Mouse (Mus musculus) midbrain, embryonic 12.5 days (tissue): ENCODE results near the gene Taco1. TPM values are rescaled to one million over a fixed set of nuclear protein-coding genes. Genes with fewer than 3 reads are reported as not detected.

Experiments
- ATAC-seq: fragments of 200-750 bp; cut with Nextera tagmentation; 2 replicates; pipeline ENCODE4 v1.8.0; 2017; ENCODE audit warnings: low read depth, moderate TSS enrichment, moderate library complexity; ENCODE audit not compliant: low FRiP score
- H3K27ac ChIP-seq: fragments of 300-500 bp; sonication (generic); replicated peaks from 2 replicates; pipeline ENCODE4 v1.5.1; 2016; ENCODE audit warnings: mild to moderate bottlenecking
- H3K27me3 ChIP-seq: fragments of 300-500 bp; sonication (generic); 2 replicates; pipeline ENCODE4 v1.6.1; 2016; ENCODE audit warnings: mild to moderate bottlenecking
- H3K36me3 ChIP-seq: fragments of 300-500 bp; sonication (generic); 2 replicates; pipeline ENCODE4 v1.6.1; 2016
- H3K4me1 ChIP-seq: fragments of 300-500 bp; sonication (generic); 2 replicates; pipeline ENCODE4 v1.6.1; 2016
- H3K4me2 ChIP-seq: fragments of 300-500 bp; sonication (generic); replicated peaks from 2 replicates; pipeline ENCODE4 v1.6.1; 2016; ENCODE audit warnings: mild to moderate bottlenecking, moderate library complexity
- H3K4me3 ChIP-seq: fragments of 300-500 bp; sonication (generic); 2 replicates; pipeline ENCODE4 v1.5.1; 2016; ENCODE audit warnings: mild to moderate bottlenecking
- H3K9ac ChIP-seq: fragments of 300-500 bp; sonication (generic); replicated peaks from 2 replicates; pipeline ENCODE4 v1.6.1; 2016; ENCODE audit warnings: mild to moderate bottlenecking, moderate library complexity
- H3K9me3 ChIP-seq: fragments of 300-500 bp; sonication (generic); 2 replicates; pipeline ENCODE4 v1.6.1; 2016; ENCODE audit warnings: mild to moderate bottlenecking
- WGBS: fragments of 180-500 bp; shearing (Covaris S2); methylation state at CpG from one replicate; pipeline ENCODE4 v1.1.7; 2016; 5-methylcytosine and 5-hydroxymethylcytosine counted together
- polyA plus RNA-seq: library from polyadenylated mRNA; unstranded; fragments of >200 nt; fragmentation: Nextera tagmentation; extraction: Ambion mirVana; gene quantifications from 2 replicates; pipeline ENCODE4 v1.2.1, GENCODE M21; 2016

Taco1 gene
- polyA plus RNA-seq, 1 experiment from 2014 or later, result 10.4 TPM

DNA sequence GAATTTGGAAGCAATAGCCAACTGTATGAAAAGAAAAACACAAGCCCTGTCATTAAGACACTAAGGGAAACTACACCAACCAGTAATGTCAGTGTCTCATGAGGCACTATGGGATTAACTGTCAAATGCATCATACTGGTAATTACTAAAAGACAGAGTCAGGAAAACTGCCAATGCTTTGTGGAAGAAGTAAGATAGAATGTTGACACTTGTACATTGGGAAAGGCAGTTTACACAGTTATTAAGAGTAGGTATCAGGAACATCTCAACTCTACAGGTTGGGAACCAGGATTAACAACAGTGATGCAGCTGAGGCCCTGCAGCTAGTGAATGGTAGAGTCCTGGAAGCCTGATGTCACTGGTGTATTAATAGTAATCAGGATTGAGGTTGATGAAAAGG is 21.5 kb upstream of the Taco1 start:
- Histone ChIP-seq H3K9me3 (no peaks in the 10 kb centered on the region), H3K4me1 (no peaks in the 10 kb centered on the region), H3K4me3 (no peak overlapping the region), H3K4me2 (no peak overlapping the region), H3K9ac (no peak overlapping the region), H3K36me3 (peaks cover 25% of the 10 kb centered on the region), H3K27ac (no peak overlapping the region), H3K27me3 (no peaks in the 10 kb centered on the region)
- ATAC-seq, result no peak

DNA sequence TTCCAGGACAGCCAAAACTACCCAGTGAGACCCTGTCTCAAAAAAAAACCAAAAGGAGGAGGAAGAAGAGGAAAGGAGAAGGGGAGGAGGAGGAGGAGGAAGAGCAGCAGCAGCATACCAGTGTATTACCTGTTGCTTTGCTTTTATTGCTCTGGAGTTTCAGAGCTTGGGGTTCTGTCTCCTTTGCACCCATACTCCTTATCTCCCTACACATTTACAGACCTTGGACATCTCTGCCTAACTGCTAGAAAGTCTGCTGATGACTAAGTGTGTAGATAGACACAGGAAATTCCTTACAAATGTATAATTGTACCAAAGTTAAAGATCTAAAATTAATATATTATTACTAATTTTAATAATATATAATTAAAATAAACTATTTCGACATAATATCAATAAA is 20.6 kb upstream of the Taco1 start:
- no peaks in the 10 kb centered on the region for H3K4me1 ChIP-seq
- no peak for ATAC-seq
- H3K9me3 ChIP-seq, result no peaks in the 10 kb centered on the region
- H3K4me3 ChIP-seq, result no peak overlapping the region
- H3K4me2 ChIP-seq, result no peak overlapping the region
- H3K36me3 ChIP-seq, result peaks cover 30% of the 10 kb centered on the region
- H3K27me3 ChIP-seq, result no peaks in the 10 kb centered on the region
- no peak overlapping the region for H3K27ac ChIP-seq
- H3K9ac ChIP-seq, result no peak overlapping the region
- WGBS, result 94% methylated on average over 1 of the region's 1 CpGs

DNA sequence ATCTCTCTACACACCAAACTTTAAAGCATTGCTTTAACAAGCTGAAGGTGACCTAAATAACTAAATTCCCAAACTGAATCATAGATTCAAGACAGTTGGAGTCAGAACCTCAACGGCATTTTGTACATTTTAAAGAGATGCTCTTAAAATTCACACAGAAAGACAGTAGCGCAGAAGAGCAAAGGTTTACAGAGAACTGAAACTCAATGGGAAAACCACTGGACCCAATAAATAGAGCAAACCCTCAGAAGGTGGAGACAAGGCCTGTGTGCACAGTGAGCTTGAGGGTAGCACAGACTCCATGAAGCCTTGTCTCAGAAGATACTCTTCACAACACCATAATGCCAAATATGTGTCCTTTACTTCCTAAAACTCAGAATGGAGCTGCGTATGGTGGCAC is 20.1 kb upstream of the Taco1 start:
- no peak overlapping the region for H3K9ac ChIP-seq
- WGBS, result 92% methylated on average over 3 of the region's 3 CpGs
- H3K36me3 ChIP-seq, result peaks cover 34% of the 10 kb centered on the region
- ATAC-seq, result no peak
- H3K27ac ChIP-seq, result no peak overlapping the region
- H3K4me1 ChIP-seq, result no peaks in the 10 kb centered on the region
- no peaks in the 10 kb centered on the region for H3K9me3 ChIP-seq
- no peaks in the 10 kb centered on the region for H3K27me3 ChIP-seq
- H3K4me3 ChIP-seq, result no peak overlapping the region
- H3K4me2 ChIP-seq, result no peak overlapping the region

DNA sequence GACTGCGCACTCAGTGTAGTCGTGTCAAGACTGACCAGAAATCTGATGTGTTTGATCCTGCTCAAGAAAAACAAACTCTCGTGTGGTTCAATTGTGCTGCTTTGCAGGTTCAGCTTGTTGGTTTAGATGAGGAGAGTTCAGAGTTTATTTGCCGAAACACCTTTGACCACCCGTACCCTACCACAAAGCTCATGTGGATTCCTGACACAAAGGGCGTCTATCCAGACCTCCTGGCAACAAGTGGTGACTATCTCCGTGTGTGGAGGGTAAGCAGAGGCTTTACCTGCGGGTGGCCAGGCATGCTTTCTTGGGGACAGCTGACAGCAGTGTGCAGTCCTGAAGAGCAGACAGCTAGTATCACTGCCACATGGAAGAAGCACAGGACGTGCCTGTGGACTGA is 19.3 kb upstream of the Taco1 start:
- 88% methylated on average over 9 of the region's 9 CpGs for WGBS
- no peaks in the 10 kb centered on the region for H3K27me3 ChIP-seq
- H3K36me3 ChIP-seq, result peaks cover 42% of the 10 kb centered on the region
- H3K4me3 ChIP-seq, result no peak overlapping the region
- no peak overlapping the region for H3K9ac ChIP-seq
- no peaks in the 10 kb centered on the region for H3K9me3 ChIP-seq
- no peak for ATAC-seq
- no peaks in the 10 kb centered on the region for H3K4me1 ChIP-seq
- H3K4me2 ChIP-seq, result no peak overlapping the region
- H3K27ac ChIP-seq, result no peak overlapping the region

DNA sequence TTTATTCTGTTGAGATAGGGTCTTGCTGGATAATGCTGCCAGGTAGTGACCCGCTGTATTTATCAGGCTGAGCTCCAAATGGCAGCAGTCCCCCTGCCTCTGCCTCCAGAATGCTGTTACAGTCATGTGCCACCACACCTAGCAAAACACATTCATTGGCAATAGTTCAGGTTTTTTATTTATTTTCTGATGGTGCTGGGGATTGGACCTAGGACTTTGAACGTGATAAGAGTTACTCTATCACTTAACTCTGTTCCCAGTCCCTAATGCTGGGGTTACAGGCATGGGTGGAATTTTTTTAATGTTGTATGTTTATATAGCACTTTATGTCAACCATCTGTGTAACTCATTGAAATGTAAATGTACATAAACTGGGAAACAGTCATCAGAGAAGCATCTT is 11.9 kb upstream of the Taco1 start:
- WGBS, result 99% methylated on average over 2 of the region's 2 CpGs
- no peak for ATAC-seq
- Histone ChIP-seq H3K9me3 (no peaks in the 10 kb centered on the region), H3K27ac (no peak overlapping the region), H3K27me3 (no peaks in the 10 kb centered on the region), H3K4me1 (no peaks in the 10 kb centered on the region), H3K4me2 (no peak overlapping the region), H3K9ac (no peak overlapping the region), H3K4me3 (no peak overlapping the region), H3K36me3 (peaks cover 92% of the 10 kb centered on the region)

DNA sequence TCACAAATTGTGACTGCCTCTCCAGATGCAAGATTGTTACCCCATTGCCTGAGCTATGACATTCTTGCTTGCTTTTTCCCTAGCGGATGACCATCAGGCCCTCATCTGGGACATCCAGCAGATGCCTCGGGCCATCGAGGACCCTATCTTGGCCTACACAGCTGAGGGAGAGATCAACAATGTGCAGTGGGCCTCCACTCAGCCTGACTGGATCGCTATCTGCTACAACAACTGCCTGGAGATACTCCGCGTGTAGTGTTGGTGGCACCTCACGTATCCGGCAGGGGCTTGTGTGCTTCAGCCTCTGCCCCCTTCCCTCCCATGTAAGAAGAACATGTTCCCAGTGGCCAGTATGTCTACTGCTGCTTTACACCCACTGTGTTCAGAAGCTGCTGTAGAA is 11.3 kb upstream of the Taco1 start:
- H3K4me3 ChIP-seq, result no peak overlapping the region
- no peaks in the 10 kb centered on the region for H3K9me3 ChIP-seq
- no peaks in the 10 kb centered on the region for H3K27me3 ChIP-seq
- H3K27ac ChIP-seq, result no peak overlapping the region
- no peak overlapping the region for H3K9ac ChIP-seq
- no peak for ATAC-seq
- peaks cover 92% of the 10 kb centered on the region for H3K36me3 ChIP-seq
- 95% methylated on average over 8 of the region's 8 CpGs for WGBS
- H3K4me1 ChIP-seq, result no peaks in the 10 kb centered on the region
- H3K4me2 ChIP-seq, result no peak overlapping the region

DNA sequence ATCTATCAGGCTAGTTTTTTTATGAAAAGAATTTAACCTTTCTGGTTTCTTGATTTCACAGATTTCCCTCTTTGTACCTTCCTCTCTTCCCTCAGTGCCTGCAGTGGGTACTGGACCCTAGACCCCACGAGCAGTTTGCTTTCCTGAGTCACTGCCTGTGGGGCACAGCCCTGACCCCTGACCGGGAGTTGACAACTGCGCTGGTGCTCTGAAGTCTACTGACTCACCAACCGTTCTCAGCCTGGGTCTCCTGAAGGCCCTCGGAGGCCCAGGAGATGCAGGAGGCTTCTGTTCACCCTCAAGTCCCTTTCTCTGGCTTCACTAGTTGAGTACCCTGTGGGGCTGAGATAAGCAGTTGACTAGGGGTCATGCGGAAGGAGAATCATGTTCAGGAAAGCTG is 10.5 kb upstream of the Taco1 start:
- WGBS, result 86% methylated on average over 6 of the region's 6 CpGs
- no peak overlapping the region for H3K9ac ChIP-seq
- no peak for ATAC-seq
- no peaks in the 10 kb centered on the region for H3K4me1 ChIP-seq
- no peak overlapping the region for H3K4me2 ChIP-seq
- H3K9me3 ChIP-seq, result no peaks in the 10 kb centered on the region
- no peaks in the 10 kb centered on the region for H3K27me3 ChIP-seq
- H3K36me3 ChIP-seq, result peaks cover 94% of the 10 kb centered on the region
- H3K27ac ChIP-seq, result no peak overlapping the region
- no peak overlapping the region for H3K4me3 ChIP-seq

DNA sequence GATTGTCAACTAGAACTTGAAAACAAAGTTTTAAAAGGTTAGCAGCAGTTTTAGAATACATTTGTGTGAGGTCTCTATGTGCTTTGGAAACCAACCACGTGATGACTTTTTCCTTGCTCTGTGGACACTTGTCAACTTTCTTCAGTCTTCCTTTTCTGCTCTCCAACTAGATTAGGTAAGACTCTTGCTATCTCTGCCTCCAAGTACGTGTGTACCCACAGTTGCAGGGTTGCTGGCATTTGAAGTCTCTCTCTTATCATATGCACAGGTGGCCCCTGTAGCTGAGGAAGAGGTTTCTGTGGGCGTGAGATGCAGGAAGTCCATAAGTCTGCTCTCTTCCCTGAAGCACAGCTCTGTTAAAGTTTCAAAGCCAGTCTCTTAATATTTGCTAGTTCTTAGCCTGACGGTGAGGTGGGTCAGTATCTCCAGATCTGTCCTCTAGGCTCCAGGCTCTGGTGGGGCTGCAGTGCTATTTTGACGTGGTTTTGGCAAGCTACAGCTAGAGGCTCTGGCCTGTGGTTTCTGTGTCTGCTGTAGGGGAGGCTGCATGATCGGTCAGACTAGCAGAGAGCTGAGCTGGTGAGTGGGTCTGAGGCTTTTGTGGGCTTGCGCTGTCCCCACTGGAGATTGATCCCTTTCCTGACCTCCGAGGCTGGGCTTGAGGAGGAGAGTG is 8.9 kb upstream of the Taco1 start:
- WGBS, result 94% methylated on average over 8 of the region's 8 CpGs
- ATAC-seq, result no peak
- H3K4me3 ChIP-seq, result no peak overlapping the region
- H3K4me1 ChIP-seq, result no peaks in the 10 kb centered on the region
- H3K9me3 ChIP-seq, result no peaks in the 10 kb centered on the region
- no peak overlapping the region for H3K27ac ChIP-seq
- H3K27me3 ChIP-seq, result no peaks in the 10 kb centered on the region
- no peak overlapping the region for H3K4me2 ChIP-seq
- peaks cover 78% of the 10 kb centered on the region for H3K36me3 ChIP-seq
- H3K9ac ChIP-seq, result no peak overlapping the region

DNA sequence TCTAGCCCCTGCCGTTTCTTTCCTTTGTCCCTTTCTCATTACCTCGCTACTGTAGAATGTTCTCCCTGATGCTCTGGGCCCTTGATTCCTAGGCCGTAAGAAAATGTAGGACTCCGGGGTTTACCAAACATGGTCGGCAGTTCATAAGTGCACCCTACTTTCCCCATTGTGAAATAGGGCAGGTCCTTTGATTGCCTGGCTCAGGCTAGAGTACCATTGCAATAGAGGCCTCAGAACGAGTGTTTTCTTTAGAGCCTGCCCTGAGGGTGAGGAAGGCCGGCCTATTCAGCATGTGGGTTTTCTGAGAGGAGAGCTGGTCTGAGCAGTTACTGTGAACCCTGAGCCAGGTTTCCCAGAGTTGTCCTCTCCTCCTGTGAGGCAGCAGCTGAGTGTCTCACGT is 7.8 kb upstream of the Taco1 start:
- no peaks in the 10 kb centered on the region for H3K27me3 ChIP-seq
- H3K4me3 ChIP-seq, result no peak overlapping the region
- no peak for ATAC-seq
- H3K4me1 ChIP-seq, result no peaks in the 10 kb centered on the region
- H3K27ac ChIP-seq, result no peak overlapping the region
- no peak overlapping the region for H3K4me2 ChIP-seq
- H3K9ac ChIP-seq, result no peak overlapping the region
- WGBS, result 85% methylated on average over 8 of the region's 8 CpGs
- H3K9me3 ChIP-seq, result no peaks in the 10 kb centered on the region
- peaks cover 69% of the 10 kb centered on the region for H3K36me3 ChIP-seq

DNA sequence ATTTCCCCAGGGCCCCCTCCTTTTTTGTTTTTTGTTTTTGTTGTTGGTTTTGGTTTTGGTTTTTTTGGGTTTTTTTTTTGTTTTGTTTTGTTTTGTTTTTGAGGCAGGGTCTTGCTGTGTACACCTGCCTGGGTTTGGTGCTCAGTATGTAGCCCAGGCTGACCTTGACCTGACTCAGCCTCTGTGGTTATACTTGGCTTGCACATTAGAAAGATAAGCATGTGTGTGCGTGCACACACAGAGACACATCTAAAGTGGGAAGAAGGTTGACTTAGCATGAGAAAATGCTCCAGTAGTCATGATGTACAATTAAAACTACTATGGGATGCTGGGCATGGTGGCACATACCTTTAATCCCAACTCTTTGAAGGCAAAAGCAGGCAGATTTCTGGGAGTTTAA is 5.3 kb upstream of the Taco1 start:
- Histone ChIP-seq H3K9ac (no peak overlapping the region), H3K4me1 (no peaks in the 10 kb centered on the region), H3K4me2 (no peak overlapping the region), H3K27ac (no peak overlapping the region), H3K9me3 (no peaks in the 10 kb centered on the region), H3K36me3 (peaks cover 44% of the 10 kb centered on the region), H3K4me3 (no peak overlapping the region), H3K27me3 (no peaks in the 10 kb centered on the region)
- WGBS, result 90% methylated on average over 1 of the region's 1 CpGs
- no peak for ATAC-seq

DNA sequence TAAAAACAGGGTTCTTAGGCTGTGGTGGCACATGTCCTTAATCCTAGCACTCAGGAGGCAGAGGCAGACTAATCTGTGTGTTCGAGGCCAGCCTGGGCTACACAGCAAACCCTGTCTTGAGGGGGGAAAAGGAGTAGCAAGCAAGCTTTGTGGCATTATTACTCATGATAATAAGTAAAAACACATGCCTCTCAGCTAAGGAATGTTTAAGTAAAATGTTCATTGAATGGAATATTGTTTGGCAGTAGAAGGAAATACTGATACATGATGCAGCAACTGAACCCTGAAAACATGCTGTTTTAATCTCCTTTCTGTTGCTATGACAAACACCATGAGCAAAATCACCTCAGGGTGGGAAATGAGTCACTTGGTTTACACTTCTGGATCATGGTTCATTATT is 4.5 kb upstream of the Taco1 start:
- no peaks in the 10 kb centered on the region for H3K27me3 ChIP-seq

DNA sequence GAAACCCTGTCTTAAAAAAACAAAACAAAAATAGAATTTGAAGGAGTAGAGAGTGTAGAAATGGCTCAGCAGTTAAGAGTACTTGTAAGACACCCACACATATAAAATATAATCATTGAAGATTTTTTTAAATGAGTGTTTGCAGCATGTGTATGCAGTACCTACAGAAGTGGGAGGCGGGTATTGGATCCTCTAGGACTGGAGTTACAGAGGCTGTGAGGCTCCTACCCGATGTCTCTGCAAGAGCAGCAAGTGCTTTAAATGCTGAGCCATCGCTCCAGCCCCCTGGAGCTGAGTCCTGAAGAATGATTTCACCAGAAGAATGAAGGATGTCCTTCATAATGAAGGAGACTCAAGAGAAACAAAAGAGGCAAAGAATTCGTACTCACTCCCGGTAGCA is 2.1 kb upstream of the Taco1 start:
- peaks cover 6% of the 10 kb centered on the region for H3K4me1 ChIP-seq
- H3K27me3 ChIP-seq, result no peaks in the 10 kb centered on the region
- no peak for ATAC-seq
- H3K9me3 ChIP-seq, result no peaks in the 10 kb centered on the region
- H3K4me2 ChIP-seq, result no peak overlapping the region
- WGBS, result 80% methylated on average over 5 of the region's 5 CpGs
- H3K9ac ChIP-seq, result no peak overlapping the region
- no peak overlapping the region for H3K4me3 ChIP-seq
- peaks cover 11% of the 10 kb centered on the region for H3K36me3 ChIP-seq
- H3K27ac ChIP-seq, result no peak overlapping the region

More for the DNA sequence above, 4.5 kb upstream of the Taco1 start:
- H3K4me3 ChIP-seq, result no peak overlapping the region
- H3K27ac ChIP-seq, result no peak overlapping the region
- H3K9ac ChIP-seq, result no peak overlapping the region
- H3K4me2 ChIP-seq, result no peak overlapping the region
- H3K4me1 ChIP-seq, result no peaks in the 10 kb centered on the region
- H3K9me3 ChIP-seq, result no peaks in the 10 kb centered on the region
- no peak for ATAC-seq
- peaks cover 36% of the 10 kb centered on the region for H3K36me3 ChIP-seq
- 88% methylated on average over 1 of the region's 1 CpGs for WGBS
